Mouse (Mus musculus) kidney, postnatal 25 days (tissue): ENCODE measurements around the gene Mkrn1.
"Not testable (repeated sequence)": the region's sequence is repeated elsewhere in the genome, so short reads cannot be mapped to it uniquely, and the experiment has no call there.

ENCODE experiments used
- DNase-seq, 2 experiments: peaks; one replicate each; pipeline ENCODE4 v3.0.0; 2021; ENCODE audit warnings: mixed read lengths in 2 of 2

Mkrn1 gene

DNA sequence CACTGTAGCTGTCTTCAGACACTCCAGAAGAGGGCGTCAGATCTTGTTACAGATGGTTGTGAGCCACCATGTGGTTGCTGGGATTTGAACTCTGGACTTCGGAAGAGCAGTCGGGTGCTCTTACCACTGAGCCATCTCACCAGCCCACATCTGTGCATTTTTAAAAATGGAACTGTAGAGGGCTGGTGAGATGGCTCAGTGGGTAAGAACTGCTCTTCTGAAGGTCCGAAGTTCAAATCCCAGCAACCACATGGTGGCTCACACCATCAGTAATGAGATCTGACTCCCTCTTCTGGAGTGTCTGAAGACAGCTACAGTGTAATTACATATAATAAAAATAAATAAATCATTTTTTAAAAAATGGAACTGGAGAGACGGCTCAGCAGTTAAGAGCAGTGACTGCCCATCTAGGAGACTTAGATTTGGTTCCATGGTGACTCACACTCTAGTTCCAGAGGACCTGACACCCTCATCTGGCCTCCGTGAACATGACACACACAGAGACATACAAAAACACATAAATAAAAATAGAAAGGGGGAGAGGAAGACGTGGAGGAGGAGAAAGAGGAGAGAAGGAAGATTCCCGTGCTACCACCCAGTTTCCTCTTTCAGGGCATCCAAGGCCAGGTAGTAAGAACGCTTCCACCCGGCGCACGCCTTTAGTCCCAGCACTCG lies 42.0 kb downstream of the Mkrn1 start:
- not testable (repeated sequence) for DNase-seq

DNA sequence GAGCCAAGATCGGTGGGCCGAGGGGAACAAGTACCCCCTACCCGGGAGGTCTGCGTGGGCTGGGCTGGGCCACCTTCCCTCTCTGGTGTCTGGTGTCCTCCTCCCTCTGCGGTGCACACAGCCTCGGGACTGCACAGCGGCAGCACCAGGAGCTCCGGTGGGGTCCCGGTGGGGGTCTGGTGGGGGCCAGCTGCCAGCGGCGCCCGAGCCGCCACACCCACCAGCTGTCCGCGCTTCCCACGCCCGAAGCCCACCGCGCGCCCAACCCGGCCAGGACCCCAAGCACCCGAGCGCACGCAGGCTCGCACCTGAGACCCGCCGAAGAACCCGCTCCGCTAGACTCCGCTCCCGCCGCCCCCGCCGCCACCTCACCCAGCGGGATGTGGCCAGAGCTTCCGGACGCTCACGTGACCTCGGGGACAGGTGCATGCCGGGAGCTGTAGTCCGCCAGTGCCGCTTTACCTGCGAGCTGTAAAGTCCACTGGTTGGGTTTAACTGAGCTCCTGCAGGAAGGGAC lies 42.9 kb downstream of the Mkrn1 start, which contains the start of gene Slc37a3:
Slc37a3 (minus strand) TSS at position 365 of the 517 bp plus-strand sequence.
- peak; percentile 94 to 96 for DNase-seq

DNA sequence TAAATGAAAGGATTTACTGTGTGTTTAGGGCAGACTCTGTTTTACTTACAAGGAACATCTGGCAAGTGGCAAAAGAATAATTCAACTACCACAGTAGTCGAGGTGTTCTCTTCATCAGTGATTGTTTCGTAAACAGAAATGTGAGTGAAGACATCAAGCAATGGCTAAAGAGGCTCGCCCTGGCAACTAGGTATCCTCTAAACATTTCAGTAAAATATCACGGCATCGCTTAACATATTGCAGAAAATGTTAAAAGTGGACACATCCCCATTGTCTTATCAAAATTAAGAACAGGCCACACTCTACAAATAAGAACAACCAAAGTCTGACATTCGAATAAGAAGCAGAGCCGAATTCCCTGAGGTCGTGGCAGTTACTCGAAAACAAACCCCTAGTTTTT lies 43.5 kb downstream of the Mkrn1 start:
- DNase-seq: no peak

DNA sequence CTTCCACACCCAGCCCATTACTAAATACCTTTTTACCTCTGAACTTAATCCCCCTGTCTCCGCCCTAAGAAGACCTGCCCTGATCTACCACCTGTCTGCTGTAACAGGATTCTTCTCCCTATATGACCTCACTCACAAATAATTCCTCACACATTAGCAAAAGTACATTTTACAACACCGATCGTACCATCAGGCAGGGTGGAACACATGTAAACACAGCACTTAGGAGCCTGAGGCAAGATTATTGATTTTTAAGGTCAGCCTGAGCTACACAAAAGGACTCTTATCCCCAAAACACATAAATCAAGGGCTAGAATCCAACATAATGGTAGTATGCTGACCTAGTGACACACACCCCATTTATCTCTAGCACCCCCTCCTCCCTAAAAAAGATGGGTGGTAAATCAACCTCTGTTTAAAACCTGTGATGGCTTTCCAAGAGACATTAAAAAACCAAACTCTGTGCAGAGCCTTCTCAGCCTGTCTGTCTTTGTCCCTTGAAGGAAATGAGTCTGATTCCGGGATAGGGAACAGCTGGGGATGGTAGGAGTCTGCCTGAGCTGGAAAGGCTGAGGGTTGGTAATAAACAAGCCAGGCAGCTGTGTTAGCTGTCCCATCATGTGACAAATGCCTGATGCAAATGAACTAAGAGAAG lies 46.8 kb downstream of the Mkrn1 start:
- no peak for DNase-seq

DNA sequence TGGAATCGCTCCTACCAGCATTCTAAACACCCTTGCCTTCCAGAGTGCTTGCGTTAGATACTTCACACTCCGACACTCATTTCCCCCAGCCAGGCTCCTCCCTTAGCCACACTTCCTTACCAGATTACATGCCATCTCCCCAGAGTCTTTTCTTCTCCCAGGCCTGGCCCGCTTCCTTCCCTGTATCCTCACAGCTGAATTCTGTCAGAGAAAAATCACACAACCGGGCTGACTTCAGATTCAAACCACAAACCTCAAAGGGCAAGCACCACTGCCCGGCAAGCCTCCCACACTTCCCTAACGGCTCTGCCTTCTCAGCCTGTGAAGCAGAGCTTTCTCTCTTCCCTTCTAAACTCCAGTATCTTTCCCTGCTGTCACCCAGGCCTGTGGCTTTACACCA lies 47.5 kb downstream of the Mkrn1 start:
- peak; percentile 38 to 57 for DNase-seq

DNA sequence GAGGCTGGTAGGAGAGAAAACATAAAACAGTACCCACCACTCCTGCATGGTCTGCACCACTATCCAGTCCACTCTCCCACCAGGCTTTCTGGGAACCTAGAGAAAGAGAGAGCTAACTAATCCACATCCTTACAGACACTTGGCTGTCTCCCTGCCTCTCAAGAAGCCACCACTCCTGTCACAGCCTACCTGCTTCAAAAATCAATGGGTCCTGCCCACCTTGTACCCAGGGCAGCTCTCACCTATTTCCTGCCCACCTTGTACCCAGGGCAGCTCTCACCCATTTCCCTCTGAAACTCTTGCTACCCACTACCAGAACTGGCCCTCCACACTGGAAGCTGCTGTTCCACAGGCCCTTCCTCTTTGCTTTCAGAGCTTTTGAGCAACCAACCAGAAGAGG lies 48.2 kb downstream of the Mkrn1 start:
- no peak for DNase-seq

DNA sequence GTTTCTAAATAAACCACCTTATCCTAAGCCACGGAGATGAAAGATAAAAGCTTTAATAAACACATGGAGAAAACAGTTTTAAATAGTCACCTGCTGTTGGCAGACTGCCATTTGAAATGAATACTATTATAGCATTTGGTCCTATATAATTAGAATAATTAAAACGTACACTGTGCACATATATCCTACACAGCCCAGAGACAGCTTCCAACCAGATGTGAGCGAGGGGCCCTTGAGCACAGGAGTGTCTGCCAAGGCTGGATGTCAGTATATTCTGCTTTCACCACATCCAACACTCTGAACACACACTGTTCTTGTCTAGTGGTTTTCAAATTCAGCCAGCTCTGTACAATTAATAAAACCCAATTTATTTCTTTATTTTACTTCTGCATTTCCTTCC lies 50.6 kb downstream of the Mkrn1 start:
- no peak for DNase-seq

DNA sequence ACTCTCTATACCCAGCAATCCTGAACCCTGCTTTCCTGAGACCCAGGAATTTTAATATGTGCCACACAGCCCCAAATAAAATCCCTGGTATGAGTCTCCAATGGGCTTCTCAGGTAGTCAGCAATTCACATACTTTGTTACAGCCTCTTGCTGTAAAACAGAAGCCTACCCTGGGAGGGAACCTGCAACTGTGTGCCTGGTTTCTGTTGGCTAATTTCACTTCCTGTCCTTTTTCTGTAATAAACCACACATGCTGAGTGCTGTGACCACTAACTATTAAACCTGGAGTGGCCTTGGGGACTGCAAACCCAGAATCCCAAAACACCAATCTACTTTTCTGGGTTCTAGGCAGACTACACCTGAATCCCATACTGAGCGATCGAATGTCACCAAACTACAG lies 57.6 kb downstream of the Mkrn1 start:
- no peak for DNase-seq

DNA sequence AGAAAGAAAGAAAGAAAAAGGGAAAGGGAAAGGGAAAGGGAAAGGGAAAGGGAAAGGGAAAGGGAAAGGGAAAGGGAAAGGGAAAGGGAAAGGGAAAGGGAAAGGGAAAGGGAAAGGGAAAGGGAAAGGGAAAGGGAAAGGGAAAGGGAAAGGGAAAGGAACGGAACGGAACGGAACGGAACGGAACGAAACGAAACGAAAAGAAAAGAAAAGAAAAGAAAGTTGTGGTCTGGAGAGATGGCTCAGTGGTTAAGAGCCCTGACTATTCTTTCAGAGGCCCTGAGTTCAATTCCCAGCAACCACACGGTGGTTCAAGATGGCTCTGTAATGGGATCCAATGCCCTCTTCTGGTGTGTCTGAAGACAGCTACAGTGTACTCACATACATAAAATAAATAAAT lies 61.1 kb downstream of the Mkrn1 start:
- DNase-seq: not testable (repeated sequence)

DNA sequence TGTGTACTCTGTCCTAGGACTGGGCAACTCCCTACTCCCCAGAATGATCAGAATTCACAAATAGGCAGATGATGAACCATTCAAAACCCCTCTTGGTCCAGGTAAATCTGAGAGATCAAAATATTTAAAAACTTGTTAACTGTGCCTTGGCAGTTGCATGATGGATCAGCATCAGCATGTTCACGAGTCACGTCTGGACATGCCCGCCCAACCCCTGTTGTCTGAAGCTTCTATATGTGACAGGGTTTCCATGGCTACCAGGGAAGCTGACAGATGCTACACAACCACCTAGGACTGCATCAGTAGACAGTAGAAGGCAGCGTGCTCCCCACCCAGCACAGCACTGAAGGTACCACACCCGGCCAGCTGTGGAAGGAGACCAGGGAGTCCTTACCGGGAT lies 71.3 kb downstream of the Mkrn1 start:
- no peak for DNase-seq

DNA sequence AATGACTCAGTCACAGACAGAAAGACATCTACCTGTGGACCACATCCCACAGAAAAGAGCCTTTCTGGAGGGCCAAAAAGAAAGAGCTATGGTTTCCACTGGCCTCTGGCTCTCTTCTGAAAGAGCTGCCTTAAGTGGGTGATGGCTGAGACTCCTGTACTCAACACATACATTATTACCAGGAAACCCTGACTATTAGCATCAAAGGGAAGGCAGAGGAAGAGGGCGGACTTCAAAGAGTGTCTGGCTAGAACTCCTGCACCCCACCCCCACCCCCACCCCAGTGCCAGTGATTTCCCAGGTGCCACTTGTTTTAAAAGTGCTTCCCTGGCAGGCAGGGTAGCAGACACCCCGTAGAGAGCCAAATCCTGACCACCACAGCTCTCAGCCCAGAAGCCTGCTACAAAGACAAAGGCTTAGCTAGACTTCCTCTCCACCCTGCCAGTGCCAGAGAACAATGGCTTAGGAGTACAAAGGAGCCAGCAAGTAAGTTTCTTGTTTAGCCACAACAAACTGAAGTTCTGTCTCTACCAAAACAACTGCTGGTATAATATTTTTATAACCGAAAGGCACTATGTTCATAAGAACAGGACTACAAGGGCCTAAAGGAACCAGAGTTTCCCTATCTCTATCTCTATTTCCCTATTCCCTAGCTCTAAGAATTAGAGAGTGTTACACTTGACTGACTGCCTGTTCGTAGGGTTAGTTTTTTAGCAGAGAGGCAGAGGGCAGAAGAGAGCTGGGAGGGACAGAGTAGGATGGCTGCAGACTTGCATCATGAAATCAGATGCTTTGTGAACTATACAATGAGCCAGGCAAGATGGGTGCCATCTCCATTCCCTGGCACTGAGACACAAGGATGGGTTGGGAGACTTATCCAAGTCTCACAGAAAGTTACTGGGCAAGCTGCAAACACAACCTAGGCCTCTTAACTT lies 72.1 kb downstream of the Mkrn1 start:
- no peak for DNase-seq
